Mouse (Mus musculus): Measurements from ENCODE around the gene Zfp653.

Gene Zfp653

DNA sequence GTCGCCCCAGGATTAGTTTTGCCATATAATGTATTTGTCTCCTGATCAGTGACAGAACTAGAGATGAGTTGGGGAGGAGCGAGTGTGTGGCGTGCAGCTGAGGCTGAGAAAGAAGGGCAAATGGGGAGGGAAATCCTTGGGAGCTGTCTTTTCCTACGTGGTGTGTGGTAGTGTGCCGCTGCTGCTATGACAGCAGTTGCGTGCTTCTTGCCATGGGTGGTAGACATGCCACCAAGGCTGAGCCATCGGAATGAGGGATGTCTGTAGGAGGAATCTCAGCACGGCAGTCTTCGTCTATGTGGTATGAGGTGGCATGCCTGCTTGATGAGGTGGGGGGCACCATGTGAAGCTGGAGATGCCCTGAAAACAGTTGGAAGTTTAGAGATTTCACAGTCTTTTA lies 40.8 kb downstream of the Zfp653 start:
- no peak for DNase-seq (ENCODE audit: low spot score in 2 of 2)

GRCm38 (mm10) chr9:22028467-22028866 lies 42.7 kb downstream of the Zfp653 start:
- no peak for DNase-seq (ENCODE audit: low spot score in 2 of 2)

DNA sequence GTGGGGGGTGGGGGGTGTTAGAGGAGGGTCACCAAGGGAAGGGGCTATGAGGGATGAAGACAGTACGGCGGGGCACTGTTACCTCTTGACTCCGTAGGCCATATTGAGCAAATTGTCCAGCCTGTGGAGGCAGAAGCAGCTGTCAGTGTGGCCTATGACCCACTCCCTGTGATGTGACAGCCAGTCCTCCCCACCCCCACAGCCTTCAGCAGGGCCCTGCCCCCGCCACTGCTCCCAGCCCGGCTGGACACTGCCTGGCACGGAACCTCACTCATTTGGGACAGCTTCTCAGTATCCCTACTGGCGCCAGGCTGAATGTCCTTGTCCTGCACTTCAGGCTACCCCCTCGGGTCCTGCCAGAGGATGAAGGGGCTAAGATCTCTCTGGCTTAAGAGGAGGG lies 46.6 kb downstream of the Zfp653 start:
- peak in 1 of 2 experiments; percentile 49 for DNase-seq (ENCODE audit: low spot score in 2 of 2)

GRCm38 (mm10) chr9:22017208-22017825 lies 53.9 kb downstream of the Zfp653 start:
- DNase-seq (ENCODE audit: low spot score in 2 of 2), result no peak

DNA sequence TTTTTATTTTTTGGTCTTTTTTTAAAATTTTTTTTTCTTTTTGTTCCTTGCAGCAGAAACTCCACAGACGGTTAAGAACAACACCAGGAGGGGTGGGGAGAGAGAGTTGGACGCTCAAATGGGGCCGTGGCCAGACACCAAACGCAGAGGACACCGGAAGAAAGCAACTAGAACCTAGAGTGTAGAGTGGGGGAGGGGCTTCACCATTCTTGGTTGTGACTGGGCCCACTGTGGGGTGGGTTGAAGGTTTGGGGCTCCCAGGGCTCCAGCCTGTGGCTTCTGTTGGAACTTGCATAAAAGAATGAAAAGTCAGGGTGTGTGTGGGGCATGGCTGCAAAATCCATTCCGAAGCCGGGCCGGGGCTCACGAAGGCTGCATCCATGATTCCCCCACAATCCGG lies 54.9 kb downstream of the Zfp653 start:
- DNase-seq (ENCODE audit: low spot score in 2 of 2), result no peak

GRCm38 (mm10) chr9:22012731-22013130 lies 58.4 kb downstream of the Zfp653 start:
- no peak for DNase-seq (ENCODE audit: low spot score in 2 of 2)

- DNase-seq (ENCODE audit: low spot score in 2 of 2), result no peak
These were observed 60.1 kb downstream of the Zfp653 start for GRCm38 (mm10) chr9:22011055-22011454.
